Mouse (Mus musculus) 416B (cell line): Measurements from ENCODE around the gene Rock2.

ENCODE experiments used
- DNase-seq: peaks from one replicate; pipeline ENCODE4 v3.0.0; 2011; ENCODE audit warnings: low read depth

Gene Rock2

DNA sequence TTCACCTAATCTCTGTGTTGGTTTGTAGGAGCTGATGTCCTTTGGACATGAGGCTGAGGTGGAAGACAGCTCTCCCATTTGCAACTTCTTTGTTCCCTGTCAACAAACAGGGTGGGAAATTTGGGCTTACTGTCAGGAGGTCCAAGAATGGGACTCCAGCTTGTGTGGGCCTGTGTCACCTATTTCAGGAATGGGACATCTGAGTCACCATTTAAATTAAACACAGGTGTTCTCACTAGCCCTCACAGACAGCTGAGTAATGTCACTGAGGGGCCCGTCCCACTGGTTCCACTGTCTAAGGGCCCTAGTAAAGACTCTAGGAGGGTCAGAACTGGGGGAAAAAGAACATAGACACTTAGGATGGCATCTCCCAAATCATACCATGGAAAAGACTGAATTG is 22.7 kb upstream of the Rock2 start:
- DNase-seq: no peak

DNA sequence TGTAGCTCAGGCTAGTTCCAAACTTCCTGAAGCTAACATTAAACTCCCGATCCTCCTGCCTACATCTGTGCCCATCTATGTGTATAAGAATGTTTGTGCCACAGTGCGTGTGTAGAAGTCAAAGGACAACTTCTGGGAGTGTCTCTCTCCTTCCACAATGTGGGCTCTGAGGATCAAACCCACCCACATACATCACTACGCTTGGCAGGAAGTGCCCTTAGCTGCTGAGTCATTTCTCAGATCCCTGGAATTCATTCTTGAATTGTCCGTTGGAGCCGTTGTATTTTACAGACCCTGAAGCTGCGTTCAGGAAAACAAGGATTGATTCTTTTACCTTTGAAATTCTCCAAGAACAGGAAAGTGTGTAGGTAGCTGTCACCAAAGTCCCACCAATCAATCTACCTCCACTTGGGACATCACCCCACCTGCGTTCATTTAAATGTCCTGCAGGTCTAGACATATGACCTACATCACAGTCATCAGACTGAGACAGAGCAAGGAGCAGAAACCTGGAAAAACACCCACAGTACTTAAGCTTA is 21.7 kb upstream of the Rock2 start:
- DNase-seq: no peak

DNA sequence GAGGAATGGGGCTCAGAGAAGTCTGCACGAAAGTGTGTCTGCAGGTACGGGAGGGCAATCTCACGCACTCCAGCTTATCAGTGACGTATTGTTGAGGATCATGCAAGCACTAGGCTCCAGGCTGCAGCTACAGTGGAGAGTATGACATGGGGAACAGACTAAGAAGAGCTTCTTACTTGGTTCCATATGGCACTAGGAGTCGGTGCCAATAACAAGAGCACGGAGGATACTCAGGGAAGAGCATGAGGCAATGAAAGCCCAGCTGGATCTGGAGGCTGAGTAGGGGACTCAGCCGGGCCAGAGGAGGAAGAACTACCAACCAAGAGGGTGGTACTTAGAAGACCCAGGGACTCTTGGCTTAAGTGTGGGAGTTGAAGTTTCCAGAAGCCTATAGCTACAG is 21.1 kb upstream of the Rock2 start:
- no peak for DNase-seq

DNA sequence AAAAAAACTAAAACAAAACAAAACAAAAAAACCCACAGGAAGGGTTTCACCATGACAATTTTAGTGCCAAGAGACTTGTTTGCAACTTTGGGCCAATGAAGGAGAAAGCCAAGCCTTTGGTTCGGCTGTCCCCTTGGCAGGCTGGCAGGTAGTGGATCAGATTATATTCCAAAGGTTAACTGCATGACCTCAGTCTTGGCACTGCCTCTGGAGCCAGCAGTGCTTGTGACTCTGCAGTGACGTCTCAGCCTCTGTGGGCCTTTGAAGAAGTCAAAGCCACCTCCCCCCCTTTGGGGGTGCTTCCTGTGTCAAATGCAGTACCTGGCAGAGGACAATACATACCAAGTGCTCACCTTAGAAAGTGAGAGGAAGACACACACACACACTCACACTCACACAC is 20.6 kb upstream of the Rock2 start:
- DNase-seq: no peak

DNA sequence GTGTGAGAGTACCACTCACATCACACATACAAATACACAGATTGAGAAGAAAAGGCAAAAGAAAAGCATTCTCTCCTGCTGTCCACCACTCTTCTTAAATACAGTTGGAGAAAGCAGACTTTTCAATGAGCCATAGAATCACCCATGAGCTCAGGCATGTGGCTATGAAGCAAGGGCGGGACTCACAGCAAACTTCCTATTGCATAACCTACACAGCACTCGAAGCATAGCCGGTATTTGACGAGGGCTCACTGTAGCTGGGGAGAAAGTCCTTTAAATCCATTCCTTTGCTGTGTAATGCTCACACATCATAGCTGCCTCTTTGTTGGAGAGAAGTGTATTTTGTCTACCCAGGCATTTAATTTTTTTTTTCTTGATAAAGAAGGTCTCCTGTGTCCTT is 19.4 kb upstream of the Rock2 start:
- DNase-seq: peak; percentile 75

DNA sequence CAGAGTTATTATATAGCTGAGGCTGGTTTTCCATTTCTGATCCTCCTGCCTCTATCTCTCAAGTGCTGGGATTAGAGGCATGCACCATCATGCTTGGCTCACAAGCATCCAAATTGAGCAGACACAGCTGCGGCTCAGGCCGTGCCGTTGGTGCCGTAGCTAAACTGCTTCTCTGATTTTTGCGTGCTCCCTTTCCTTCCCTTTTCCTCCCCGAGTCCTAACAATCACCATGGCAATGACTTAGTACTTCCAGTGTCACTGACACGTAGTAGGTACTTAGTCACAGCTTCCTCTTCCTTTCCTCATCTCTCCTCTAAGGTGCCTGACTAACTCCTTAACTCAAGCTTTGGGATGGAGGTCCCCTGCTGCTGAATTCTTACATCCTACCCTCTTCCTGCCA is 19.0 kb upstream of the Rock2 start:
- no peak for DNase-seq

DNA sequence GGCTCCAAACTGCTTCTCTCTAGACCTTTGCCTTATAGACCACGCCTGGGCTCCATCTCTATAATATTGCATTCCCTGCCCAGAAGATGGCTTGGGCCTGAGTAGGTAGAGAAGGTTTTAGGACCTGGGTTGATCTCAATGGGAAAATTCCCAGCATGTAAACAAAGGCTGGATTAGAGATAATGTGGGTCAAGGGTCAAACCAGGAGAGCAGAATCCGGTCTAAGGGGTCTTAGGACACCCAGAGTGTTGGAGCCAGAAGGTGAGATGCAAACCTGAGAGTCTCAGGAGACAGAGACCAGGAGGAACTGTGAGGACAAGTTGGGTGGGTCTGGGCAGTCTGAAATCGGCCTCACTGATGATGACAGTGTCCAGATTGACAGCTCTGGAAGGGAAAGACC is 18.0 kb upstream of the Rock2 start:
- DNase-seq: no peak

DNA sequence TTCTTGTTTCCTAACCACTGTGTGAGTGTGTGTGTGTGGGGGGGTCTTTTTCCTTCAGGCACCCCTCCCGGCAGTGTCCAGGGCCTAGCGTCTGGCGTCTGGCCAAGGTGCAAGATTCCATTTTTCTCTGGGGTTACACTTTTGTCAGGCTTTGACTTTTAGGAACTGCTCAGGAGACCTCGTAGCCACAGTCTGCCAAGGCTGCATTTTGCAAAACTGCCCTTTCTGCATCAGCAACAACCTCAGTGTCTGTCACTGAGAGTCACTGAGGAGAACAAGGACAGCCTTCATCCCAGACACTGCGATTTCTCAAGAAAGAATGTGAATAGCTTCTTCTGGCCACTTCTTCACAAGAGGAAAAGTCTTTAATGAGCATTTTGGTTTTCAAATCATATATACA is 17.6 kb upstream of the Rock2 start:
- DNase-seq: no peak

DNA sequence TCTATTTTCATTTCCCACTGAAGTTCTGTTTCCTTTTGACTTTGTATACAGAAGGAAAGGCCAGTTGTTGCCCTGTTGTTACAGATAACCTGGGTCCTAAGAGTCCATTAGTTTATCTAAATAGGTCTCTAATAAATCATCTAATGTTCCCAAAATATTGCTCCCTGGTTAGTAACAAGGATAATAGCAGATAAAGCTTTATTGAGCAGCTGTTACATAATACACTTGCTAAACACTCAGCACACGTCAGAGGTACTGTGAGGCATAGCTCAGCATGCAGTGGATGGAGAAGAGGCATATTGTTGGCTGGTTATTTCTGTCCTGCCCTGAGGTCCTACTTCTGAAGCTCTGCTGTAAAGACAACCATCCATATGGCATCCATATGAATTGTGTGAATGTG is 17.0 kb upstream of the Rock2 start:
- no peak for DNase-seq

DNA sequence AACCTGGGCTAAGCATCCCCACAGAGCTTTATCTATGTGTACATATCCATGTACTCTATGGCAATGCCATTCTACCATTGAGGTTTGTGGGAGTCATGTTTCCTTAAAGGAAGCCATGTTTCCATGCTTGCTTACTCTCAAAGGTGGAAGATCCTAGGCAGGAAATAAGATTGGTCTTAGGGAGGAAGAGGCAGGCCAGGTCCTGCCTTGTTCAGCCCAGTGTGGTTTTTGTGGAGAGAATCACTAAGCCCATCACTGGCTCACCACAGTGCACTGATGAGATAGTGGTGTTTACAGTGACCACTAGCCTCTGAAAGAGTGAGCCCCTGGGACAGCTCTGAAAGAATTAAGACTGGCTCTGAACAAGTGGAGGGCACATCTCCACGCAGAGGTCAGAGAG is 15.3 kb upstream of the Rock2 start:
- DNase-seq: peak; percentile 82

DNA sequence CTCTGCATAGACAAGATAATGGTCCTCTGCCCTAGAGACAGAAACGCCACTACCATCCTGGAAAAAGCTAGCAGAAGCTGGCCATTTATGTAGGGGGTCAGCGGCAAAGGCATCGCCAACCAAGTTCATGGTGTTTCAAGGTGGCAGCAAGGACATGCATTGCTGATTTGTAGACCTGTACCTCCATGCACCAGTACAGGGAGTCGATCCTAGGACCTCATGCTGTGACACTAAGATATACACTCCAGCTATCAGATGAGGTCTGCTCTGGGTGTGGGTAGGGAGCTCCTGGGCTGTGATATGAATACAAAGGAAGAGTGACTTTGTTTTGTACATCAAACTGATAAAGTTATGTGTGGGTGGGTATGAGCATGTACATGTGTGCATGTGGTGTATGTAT is 14.6 kb upstream of the Rock2 start:
- no peak for DNase-seq

DNA sequence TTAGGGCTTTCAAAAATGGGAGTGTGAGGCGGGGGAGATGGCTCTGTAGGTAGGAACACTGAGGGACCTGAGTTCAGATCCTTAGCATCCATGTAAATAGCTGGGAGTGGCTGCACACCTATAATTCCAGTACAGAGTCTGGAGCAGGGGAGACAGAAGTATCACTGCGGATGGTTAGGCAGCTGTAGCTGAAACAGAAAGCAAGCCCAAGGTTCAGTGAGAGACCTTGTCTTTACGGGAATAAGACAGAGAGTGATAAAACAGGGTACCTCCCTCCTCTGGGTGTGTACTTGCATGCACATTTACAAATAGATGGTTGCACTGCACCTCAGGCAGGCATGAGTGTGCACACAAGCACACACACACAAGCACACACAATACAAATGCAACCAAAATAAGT is 12.3 kb upstream of the Rock2 start:
- no peak for DNase-seq

DNA sequence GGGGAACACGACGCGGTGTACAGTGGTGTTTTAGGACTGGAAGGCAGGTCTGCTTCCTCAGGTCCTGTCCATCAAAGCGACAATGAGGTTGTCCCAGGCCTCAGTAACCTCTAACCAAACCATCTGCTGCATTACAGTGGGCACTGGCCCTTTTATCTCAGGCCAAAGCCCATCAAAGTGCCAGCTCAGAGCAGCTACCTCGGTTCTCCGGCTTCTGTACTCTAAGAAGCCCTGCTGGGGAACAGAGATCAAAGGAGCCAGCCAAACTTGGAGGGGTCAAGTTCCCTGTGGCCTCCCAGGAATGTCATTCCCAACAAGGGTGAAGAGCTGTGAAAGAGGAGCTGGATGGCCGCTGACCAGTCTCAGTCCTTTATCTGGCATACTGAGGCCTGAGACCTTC is 11.6 kb upstream of the Rock2 start:
- DNase-seq: no peak

DNA sequence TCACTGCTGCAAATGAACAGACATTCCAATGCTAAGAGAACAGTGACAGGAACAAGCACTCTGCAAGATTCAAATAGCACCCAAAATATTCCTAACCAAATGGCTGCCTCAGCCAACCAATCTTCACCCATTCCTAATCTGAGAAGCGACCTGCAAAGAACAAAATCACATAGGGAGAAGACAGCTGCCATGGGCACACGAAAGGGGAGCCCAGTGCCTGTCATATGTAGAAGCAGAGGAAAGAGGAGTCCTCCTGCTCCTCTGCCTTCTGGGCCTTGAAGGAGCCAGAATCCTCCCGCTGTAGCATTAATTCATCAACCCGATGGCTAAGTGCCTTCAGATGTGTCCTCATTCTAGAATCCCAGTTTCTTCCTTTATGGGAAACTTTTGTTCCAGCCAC is 10.2 kb upstream of the Rock2 start:
- no peak for DNase-seq

DNA sequence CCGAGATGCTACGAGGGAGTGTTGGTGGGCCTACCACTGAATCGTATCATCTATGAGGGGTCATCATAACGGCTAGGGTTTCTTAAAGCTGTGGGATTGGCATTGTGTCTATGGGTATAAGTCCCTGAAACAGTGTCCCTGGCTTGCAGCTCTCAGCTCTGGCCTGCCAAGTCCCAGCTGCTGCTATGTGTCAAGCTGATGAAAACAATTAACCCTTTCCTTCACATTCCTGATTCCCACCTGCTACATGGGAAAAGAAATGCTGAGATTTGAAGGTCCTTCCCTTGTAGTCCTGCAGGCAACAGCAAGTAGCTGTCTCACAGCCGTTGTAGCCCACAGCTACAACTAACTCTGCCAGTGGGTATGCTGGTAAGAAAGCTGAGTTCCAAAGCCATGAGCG is 8.3 kb upstream of the Rock2 start:
- DNase-seq: no peak

DNA sequence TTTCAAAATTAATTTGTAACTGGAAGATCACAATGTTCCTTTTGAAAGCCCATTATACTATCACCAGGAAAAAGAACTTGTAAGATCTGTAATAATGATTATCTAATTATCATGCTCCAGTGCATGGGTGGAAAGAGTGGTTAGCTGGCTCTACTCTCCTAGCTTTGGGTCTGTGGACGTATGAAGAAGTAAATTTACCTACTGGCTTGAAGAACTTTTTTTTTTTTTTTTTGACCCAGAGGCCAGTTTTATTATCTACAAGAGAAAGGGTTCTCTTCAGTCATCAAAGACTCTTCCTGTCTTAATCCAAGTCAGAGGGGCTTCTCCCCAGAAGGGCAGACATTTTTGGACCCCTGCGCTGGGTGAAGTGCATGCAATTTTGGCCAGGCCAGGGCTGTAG is 1.7 kb upstream of the Rock2 start:
- DNase-seq: no peak

DNA sequence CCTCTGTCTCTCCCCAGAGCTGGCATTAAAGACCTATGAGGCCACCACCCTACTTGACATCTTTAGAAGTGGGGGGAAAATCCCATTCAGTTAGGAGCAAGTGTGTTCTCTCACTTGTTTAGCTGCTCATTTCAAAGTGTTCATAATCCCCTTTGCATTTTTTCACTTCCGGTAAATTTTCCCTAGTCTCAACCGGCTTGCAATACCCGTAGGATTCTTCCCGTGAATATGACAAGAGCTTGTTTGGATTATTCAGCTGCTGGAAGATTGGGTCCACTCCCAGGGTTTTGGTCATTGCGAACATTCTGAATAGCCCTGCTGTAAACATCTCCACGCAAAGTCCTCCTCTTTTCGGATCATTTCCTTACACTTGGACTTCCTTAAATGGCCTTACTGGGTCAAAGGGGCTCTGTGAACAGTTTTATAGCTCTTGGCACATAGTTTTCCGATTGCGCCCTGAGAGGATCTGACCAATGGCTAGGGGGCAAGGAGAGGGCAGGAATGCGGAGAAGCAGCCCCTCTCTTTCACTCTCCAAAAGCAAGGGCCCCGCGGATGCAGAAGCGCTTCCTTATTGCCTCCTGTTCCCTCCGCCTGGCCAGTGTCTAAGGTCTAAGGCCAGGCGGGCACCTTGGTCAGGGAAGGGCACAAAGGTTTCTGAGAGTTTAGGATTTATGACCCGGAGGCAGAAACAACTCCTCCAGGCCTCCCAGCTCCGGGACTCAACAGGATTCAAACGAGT is 869 bp upstream of the Rock2 start:
- DNase-seq: peak; percentile 77

DNA sequence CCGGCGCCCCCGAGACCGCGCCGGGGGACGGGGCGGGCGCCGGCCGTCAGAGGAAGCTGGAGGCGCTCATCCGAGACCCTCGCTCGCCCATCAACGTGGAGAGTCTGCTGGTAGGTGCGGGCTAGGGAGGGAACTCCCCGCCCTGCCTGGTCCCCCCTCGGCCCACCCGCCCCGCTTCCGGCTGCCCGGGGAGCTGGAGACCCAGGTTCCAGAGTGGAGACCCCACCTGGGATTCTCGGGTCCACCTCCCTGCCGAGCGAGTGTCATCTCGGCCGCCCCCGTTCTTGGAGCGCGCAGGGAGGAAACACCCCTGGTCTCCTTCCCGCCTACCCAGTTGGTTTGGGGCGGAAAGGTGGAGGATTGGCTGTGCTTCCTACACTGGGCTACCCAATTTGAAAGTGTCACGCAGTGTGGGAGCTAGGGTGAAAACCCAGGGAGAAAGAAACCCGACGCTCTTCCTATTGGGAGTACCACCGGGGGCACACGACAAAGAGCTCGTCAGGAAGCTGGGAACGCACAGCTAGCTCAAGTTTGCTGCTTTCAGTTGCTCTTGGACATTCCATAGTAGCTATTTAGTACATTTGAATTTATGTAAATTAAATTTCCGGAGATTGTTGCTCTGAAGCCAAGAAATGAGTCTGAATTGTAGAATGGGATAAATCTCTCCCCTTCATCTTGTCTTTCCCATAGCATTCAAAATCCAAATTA is 680 bp downstream of the Rock2 start:
- peak; percentile 46 for DNase-seq

DNA sequence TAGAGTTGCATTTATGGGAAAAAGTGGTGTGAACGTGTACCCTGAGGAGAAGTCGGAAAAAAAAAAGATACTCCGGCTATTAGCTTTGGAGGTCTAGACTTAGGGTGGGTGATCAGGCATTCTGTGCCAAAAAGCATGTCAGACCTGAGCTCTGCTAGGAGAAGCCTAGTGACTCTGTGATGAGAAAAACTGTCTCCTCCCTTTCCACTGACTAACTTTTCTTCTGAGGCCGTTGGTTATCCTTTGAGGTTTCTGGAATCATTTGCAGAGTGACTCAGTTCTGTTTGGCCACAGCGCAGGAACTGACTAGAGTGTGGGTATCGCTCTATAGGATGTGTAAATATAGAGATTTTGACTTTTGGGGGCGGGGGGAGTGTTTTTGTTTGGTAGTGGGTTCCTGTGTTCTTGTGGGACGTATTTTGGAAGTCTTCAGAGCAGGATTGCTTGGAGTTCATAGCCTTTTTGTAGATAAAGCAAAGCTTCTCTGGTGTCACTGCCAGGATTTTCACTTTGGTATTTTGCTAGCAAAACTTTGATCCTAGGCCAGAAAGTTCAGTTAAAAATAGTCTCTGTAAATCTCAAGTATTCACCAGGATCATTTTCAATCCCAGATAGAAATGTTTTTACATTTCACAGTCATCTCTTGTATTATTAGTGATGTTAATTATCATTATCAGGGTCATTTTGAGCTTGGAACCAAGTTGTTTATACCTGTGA is 1.5 kb downstream of the Rock2 start:
- peak; percentile 79 for DNase-seq

DNA sequence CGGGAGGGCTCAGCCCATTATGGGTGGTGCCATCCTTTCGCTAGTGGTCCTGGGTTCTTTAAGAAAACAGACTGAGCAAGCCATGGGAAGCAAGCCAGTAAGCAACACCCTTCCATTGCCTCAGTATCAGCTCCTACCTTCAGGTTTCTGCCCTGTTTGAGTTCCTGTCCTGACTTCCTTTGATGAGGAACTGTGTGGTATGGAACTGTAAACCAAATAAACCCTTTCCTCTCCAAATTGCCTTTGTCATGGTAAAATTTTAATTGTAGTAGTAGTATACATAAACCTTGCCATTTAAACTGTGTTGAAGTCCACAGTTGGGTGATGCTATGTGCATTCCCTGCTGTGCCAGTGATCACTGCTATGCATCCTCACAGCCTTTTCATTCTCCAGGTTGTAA is 2.5 kb downstream of the Rock2 start:
- peak; percentile 52 for DNase-seq

DNA sequence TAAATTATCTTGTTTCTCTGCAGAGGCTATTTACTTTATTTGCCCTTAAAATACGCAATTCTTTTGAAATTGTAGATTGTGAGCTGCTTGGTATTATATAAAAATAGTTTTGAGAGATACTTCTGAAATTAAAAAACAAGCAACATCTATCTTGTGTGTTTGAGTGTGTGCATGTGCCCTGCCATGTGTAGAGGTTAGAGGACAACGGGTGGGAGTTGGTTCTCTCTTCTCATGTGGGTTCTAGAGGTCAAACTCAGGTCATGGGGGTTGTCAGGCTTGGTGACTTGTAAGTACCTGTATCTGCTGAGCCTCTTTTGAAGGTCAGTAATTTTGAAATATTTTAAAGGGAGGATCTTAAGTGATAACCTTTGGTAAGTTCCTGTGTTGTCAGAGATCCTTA is 3.5 kb downstream of the Rock2 start:
- DNase-seq: no peak

DNA sequence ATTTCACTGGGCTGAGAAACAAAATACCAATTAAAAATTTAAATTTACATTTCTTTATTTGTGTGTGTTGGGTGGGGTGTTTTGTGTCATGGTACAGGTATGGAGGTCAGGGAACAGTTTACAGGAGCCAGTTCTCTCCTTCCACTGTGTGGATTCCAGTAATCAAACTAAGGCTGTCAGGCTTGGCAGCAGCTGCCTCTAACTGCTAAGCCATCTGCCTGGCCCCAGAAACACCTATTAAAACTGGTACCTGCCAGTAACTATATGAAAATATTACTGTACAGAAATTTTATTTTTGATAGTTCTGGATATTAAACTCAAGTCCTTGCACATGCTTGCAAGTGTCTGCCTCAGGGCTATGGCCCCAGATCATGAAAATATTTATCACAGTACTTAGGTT is 4.1 kb downstream of the Rock2 start:
- no peak for DNase-seq

DNA sequence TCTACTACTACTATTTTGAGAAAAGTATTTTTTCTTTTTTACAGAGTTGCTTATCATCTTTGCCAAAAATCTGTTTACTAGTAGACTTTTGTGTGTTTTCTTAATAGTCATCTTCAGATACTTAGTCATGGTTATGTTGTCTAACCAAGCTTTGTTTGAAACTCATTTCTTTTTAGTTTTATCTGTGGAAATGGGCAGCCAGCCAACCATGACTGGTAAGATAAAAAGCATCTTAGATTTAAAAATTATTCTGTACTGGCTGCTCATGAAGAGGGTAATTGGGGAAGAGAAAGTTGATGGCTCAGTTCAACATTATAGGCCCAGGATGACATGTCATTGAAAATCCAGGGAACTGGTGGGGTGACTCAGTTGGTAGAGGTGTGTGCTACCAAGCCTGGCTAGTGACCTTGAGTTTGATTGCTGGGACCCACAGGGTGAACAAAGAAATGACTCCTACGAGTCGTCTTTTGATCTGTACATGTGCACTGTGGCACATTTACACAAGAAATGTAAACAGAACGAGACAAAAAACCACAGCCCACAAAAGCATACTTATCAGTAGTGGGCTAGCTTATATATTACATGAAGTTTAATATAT is 6.0 kb downstream of the Rock2 start:
- DNase-seq: peak; percentile 76
